Mouse (Mus musculus) intestine, postnatal 0 days (tissue): ENCODE measurements around the gene Sidt2. TPM values are rescaled to one million over a fixed set of nuclear protein-coding genes. Genes with fewer than 3 reads are reported as not detected.

Source experiments
- ATAC-seq: fragments of 200-750 bp; cut with Nextera tagmentation; 2 replicates; pipeline ENCODE4 v1.8.0; 2017; ENCODE audit warnings: mild to moderate bottlenecking, moderate TSS enrichment, moderate library complexity
- H3K27ac ChIP-seq: fragments of 300-500 bp; sonication (generic); 2 replicates; pipeline ENCODE4 v1.5.1; 2014; ENCODE audit warnings: mild to moderate bottlenecking, low read depth, low read length, moderate library complexity
- H3K27me3 ChIP-seq: fragments of 300-500 bp; sonication (generic); replicated peaks from 2 replicates; pipeline ENCODE4 v1.6.1; 2014; ENCODE audit warnings: low read length, mixed read lengths; ENCODE audit not compliant: control insufficient read depth, insufficient read depth
- H3K36me3 ChIP-seq: fragments of 300-500 bp; sonication (generic); 2 replicates; pipeline ENCODE4 v1.6.1; 2014; ENCODE audit warnings: mild to moderate bottlenecking, moderate library complexity; ENCODE audit not compliant: control insufficient read depth, insufficient read depth
- H3K4me1 ChIP-seq: fragments of 300-500 bp; sonication (generic); replicated peaks from 2 replicates; pipeline ENCODE4 v1.6.1; 2014; ENCODE audit warnings: antibody characterized with exemption, low read length, mixed read lengths; ENCODE audit not compliant: control insufficient read depth, insufficient read depth
- H3K4me2 ChIP-seq: fragments of 300-500 bp; sonication (generic); replicated peaks from 2 replicates; pipeline ENCODE4 v1.6.1; 2014; ENCODE audit warnings: low read depth, mild to moderate bottlenecking, moderate library complexity
- H3K4me3 ChIP-seq: fragments of 300-500 bp; sonication (generic); 2 replicates; pipeline ENCODE4 v1.5.1; 2014; ENCODE audit warnings: low read depth, low read length
- H3K9ac ChIP-seq: fragments of 300-500 bp; sonication (generic); 2 replicates; pipeline ENCODE4 v1.6.1; 2014; ENCODE audit warnings: mild to moderate bottlenecking, low read depth, low read length
- H3K9me3 ChIP-seq: fragments of 300-500 bp; sonication (generic); 2 replicates; pipeline ENCODE4 v1.6.1; 2016; ENCODE audit warnings: mixed run types; ENCODE audit not compliant: control insufficient read depth
- CTCF ChIP-seq: sonication (generic); IDR thresholded peaks from 2 replicates; pipeline ENCODE4 v1.5.1; 2016; ENCODE audit warnings: low read depth, mild to moderate bottlenecking, control low read depth, antibody characterized with exemption, moderate library complexity
- WGBS: fragments of 180-500 bp; shearing (Covaris S2); extraction: QIAGEN DNeasy Blood & Tissue Kit; methylation state at CpG from one replicate; pipeline ENCODE4 v1.1.7; 2014; 5-methylcytosine and 5-hydroxymethylcytosine counted together
- polyA plus RNA-seq: library from polyadenylated mRNA; unstranded; fragments of >200 nt; fragmentation: Nextera tagmentation; extraction: Ambion mirVana; gene quantifications from 2 replicates; pipeline ENCODE4 v1.2.1, GENCODE M21; 2015

Sidt2 gene
- 65.0 and 70.5 TPM in 2 replicates for polyA plus RNA-seq

GRCm38 (mm10) chr9:45955107-45955963 lies at the start of gene Sidt2:
Gene Sidt2 (minus strand): TSS chr9:45955258.
- Histone ChIP-seq H3K27ac (peak within 1 kb of the TSS; percentile 98), H3K9ac (peak within 1 kb of the TSS; percentile 97)
- TF ChIP-seq CTCF = no peak; the same call in 1 of the 2 replicates

DNA sequence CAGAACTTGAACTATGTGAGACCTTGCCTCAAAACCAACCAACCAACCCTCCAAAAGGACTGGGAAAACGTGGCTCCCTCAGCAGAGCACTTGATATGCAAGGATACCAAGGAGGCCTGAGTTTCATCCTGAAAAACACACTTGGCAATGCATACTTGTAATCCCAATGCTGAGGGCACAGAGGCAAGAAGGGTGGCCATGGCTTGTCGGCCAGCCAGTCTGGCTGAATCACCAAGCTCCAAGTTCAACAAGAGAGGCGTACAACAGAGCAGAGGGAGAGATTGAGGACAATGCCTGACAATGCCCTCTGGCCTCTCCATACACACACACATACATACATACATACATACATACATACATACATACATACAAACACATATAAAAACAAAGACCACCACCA lies 49.5 kb upstream of the Sidt2 start:
- no peak for TF ChIP-seq CTCF
- Histone ChIP-seq H3K27ac (no peak overlapping the region), H3K9me3 (no peaks in the 10 kb centered on the region), H3K9ac (no peak overlapping the region), H3K36me3 (no peaks in the 10 kb centered on the region), H3K4me2 (no peak overlapping the region), H3K4me3 (no peak overlapping the region), H3K4me1 (no peaks in the 10 kb centered on the region), H3K27me3 (no peaks in the 10 kb centered on the region)
- WGBS = 63% methylated on average over 3 of the region's 3 CpGs
- no peak for ATAC-seq

More at GRCm38 (mm10) chr9:45955107-45955963, at the start of gene Sidt2:
- Histone ChIP-seq H3K4me2 (peak within 1 kb of the TSS; percentile 82), H3K4me3 (peak within 1 kb of the TSS; percentile 81), H3K4me1 (0 out of 2 replicates have a peak, but pooled peaks cover 6% of the 10 kb centered on the region), H3K36me3 (peaks cover 17% of the 10 kb centered on the region), H3K27me3 (no peaks in the 10 kb centered on the region), H3K9me3 (no peaks in the 10 kb centered on the region)
- 1% methylated on average over 48 of the region's 48 CpGs for WGBS
- peak; percentile 90 for ATAC-seq

GRCm38 (mm10) chr9:46003729-46004128 lies 48.7 kb upstream of the Sidt2 start:
- no peak overlapping the region for H3K4me2 ChIP-seq
- ATAC-seq = no peak
- H3K36me3 ChIP-seq = no peaks in the 10 kb centered on the region
- H3K4me1 ChIP-seq = no peaks in the 10 kb centered on the region
- 8% methylated on average over 7 of the region's 7 CpGs for whole genome bisulfite sequencing
- H3K9me3 ChIP-seq = no peaks in the 10 kb centered on the region
- peak; percentile 90 for TF ChIP-seq CTCF
- H3K27ac ChIP-seq = no peak overlapping the region
- no peaks in the 10 kb centered on the region for H3K27me3 ChIP-seq
- no peak overlapping the region for H3K9ac ChIP-seq
- no peak overlapping the region for H3K4me3 ChIP-seq

GRCm38 (mm10) chr9:45999009-45999408 lies 44.0 kb upstream of the Sidt2 start:
- H3K4me3 ChIP-seq = no peak overlapping the region
- H3K9me3 ChIP-seq = no peaks in the 10 kb centered on the region
- no peak overlapping the region for H3K9ac ChIP-seq
- H3K36me3 ChIP-seq = no peaks in the 10 kb centered on the region
- WGBS = 84% methylated on average over 4 of the region's 4 CpGs
- no peaks in the 10 kb centered on the region for H3K4me1 ChIP-seq
- no peak overlapping the region for H3K4me2 ChIP-seq
- no peak for ATAC-seq
- H3K27ac ChIP-seq = no peak overlapping the region
- no peaks in the 10 kb centered on the region for H3K27me3 ChIP-seq
- no peak for TF ChIP-seq CTCF

DNA sequence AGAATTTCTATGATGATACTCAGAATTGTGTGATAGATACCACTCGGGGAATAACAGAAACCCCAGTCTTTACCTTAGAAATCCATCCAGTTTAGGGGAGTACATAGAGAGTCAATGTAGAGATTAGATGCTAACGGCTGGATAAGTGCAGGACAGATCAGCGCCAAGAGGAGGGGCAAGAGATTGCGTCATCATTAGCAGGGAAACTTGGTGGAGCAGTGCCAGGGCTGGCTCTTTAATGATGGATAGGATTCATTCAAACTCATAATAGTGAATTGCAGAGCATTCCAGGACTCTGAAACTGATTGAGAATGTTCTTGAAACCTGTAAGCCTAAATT lies 30.1 kb upstream of the Sidt2 start:
- under 1% methylated on average over 4 of the region's 4 CpGs for WGBS
- Histone ChIP-seq H3K36me3 (no peaks in the 10 kb centered on the region), H3K4me3 (peak overlapping the region; percentile 93), H3K9me3 (no peaks in the 10 kb centered on the region), H3K4me2 (peak overlapping the region; percentile 78), H3K27me3 (no peaks in the 10 kb centered on the region), H3K27ac (peak overlapping the region; percentile 97), H3K9ac (peak overlapping the region; percentile 92; the same call in 1 of the 2 replicates), H3K4me1 (no peaks in the 10 kb centered on the region)
- no peak for TF ChIP-seq CTCF
- ATAC-seq = no peak; the same call in 1 of the 2 replicates

DNA sequence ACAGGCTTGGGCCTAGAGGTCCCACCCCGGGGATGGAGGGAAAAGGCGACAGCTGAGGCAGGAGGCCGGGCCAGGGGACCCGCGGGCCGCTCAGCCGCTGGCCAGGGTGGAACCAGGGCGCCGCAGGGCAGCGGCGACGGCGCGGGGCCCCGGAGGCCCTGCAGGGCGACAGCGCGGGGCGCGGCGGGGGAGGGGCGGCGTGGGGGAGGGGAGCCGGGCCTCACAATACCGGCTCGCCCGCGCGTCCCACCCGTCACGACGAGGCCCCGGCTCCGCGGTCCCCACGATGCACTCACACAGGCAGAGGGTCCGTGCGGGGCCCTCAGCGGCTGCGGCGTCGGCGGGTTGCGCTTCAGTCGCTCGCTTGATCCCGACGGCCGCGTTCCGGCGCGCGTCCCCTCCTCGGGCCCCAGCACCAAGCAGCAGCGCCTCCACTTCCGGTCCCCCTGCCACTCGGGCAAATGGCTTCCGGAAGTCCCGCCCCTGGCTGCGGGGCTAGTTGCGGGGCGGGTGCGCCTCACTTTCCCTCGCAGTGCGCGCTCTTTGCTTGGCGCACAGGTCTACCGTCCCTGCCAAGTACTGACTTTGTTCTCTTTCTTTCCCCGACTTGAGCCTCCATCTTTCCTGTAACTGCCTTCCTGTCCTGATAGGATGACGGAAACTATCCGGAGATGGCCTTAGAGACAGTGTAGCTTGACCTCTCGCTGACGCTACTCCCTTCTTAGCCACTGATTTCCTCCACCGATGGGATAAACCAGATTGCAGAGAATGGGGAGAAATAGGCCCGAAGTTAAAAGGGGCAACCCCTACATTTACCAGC lies 29.6 kb upstream of the Sidt2 start:
- peak overlapping the region; percentile 78 for H3K4me2 ChIP-seq
- H3K9me3 ChIP-seq = no peaks in the 10 kb centered on the region
- H3K27ac ChIP-seq = peak overlapping the region; percentile 97
- H3K4me3 ChIP-seq = peak overlapping the region; percentile 93
- TF ChIP-seq CTCF = no peak
- H3K36me3 ChIP-seq = no peaks in the 10 kb centered on the region
- H3K27me3 ChIP-seq = no peaks in the 10 kb centered on the region
- peak overlapping the region; percentile 92 for H3K9ac ChIP-seq
- WGBS = under 1% methylated on average over 59 of the region's 76 CpGs
- ATAC-seq = peak; percentile 90
- H3K4me1 ChIP-seq = no peaks in the 10 kb centered on the region
